Mouse (Mus musculus) brown adipose tissue, adult 24 weeks (tissue): ENCODE measurements around the gene Plekhg3. TPM values are rescaled to one million over a fixed set of nuclear protein-coding genes. Genes with fewer than 3 reads are reported as not detected.

Experiments
- H3K27ac ChIP-seq: fragments of 200-500 bp; replicated peaks from 2 replicates; pipeline ENCODE4 v1.5.1; 2012; ENCODE audit warnings: low read depth, mild to moderate bottlenecking, low read length
- H3K4me1 ChIP-seq: fragments of 200-500 bp; 2 replicates; pipeline ENCODE4 v1.6.1; 2012; ENCODE audit warnings: low read length, mixed read lengths; ENCODE audit not compliant: control insufficient read depth, insufficient read depth, insufficient read length
- H3K4me3 ChIP-seq: fragments of 200-500 bp; 2 replicates; pipeline ENCODE4 v1.5.1; 2012; ENCODE audit warnings: low read depth, mild to moderate bottlenecking, low read length, moderate library complexity; ENCODE audit not compliant: insufficient read depth
- polyA plus RNA-seq: library from polyadenylated mRNA; stranded (reverse); fragments of >200 nt; gene quantifications from 2 replicates; pipeline ENCODE4 v1.2.4, GENCODE M21; 2012; ENCODE audit not compliant: missing spikeins, insufficient read depth, insufficient read length

The Plekhg3 gene
- polyA plus RNA-seq, 1 experiment = 6.5 TPM

DNA sequence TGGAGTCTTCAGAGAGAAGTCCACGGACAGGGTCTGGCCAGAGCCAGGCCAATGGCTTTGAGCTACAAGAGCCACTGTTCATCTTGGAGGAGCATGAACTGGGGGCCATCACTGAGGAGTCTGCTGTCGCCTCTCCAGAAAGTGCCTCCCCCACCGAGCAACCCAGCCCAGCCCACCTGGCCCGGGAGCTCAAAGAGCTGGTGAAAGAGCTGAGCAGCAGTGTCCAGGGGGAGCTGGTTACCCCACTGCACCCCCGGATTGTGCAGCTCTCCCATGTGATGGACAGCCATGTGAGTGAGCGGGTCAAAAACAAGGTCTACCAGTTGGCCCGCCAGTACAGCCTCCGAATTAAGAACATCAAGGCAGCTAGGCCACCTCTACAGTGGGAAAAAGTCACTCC lies 46.1 kb downstream of the Plekhg3 start:
- Histone ChIP-seq H3K4me1 (peaks cover 8% of the 10 kb centered on the region), H3K27ac (no peak overlapping the region), H3K4me3 (no peak overlapping the region)

GRCm38 (mm10) chr12:76577858-76578257 lies 47.2 kb downstream of the Plekhg3 start:
- H3K4me3 ChIP-seq = no peak overlapping the region
- H3K27ac ChIP-seq = no peak overlapping the region
- peaks cover 16% of the 10 kb centered on the region for H3K4me1 ChIP-seq

DNA sequence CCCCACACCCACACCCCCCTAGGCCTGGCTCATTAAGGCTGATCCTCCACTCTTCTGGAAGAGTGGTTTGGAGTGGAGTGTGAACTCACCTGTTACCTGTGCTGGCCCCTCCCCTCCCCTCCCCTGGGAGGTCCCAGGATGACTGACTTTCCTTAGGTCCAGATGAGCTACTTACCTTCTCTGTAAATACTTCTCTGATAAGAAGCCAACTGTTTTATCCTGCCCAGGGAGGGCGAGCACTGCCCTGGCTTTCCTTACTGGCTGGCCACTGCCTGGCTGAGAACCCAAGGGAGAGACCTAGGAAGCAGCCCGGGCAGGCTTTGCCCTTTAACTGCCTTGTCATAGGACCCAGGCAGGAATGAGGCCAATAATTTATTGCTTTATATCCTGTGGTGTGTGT lies 47.8 kb downstream of the Plekhg3 start:
- Histone ChIP-seq H3K27ac (no peak overlapping the region), H3K4me3 (no peak overlapping the region), H3K4me1 (peaks cover 17% of the 10 kb centered on the region)

- H3K4me1 ChIP-seq = peaks cover 17% of the 10 kb centered on the region
- no peak overlapping the region for H3K4me3 ChIP-seq
- no peak overlapping the region for H3K27ac ChIP-seq
Observed at GRCm38 (mm10) chr12:76579806-76580205, 49.1 kb downstream of the Plekhg3 start.

- Histone ChIP-seq H3K27ac (no peak overlapping the region), H3K4me3 (no peak overlapping the region), H3K4me1 (peaks cover 17% of the 10 kb centered on the region)
Observed at GRCm38 (mm10) chr12:76582139-76582538, 51.4 kb downstream of the Plekhg3 start.

- H3K4me1 ChIP-seq = peaks cover 17% of the 10 kb centered on the region
- no peak overlapping the region for H3K27ac ChIP-seq
Observed at GRCm38 (mm10) chr12:76582841-76583240, 52.1 kb downstream of the Plekhg3 start.

GRCm38 (mm10) chr12:76583454-76583853 lies 52.8 kb downstream of the Plekhg3 start:
- Histone ChIP-seq H3K4me1 (peaks cover 17% of the 10 kb centered on the region), H3K27ac (no peak overlapping the region), H3K4me3 (no peak overlapping the region)

More at GRCm38 (mm10) chr12:76582841-76583240, 52.1 kb downstream of the Plekhg3 start:
- no peak overlapping the region for H3K4me3 ChIP-seq

DNA sequence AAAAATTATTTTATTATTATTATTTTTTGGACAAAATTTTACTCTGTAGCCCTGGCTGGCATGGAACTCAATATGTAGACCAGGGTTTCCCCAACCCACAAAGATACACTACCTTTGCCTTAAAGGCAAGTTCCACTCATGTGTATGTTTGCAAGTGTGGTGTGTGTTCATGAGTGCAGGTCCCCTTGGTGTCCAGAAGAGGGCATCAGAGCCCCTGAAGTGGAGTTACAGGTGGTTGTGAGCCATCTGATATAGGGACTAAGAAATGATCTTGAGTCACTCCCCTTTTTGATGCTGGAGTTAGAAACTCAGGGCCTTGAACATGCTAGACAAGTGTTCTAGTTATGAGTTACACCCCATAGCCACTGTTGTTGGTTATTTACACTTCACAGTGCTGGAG lies 54.3 kb downstream of the Plekhg3 start:
- H3K4me1 ChIP-seq = peaks cover 24% of the 10 kb centered on the region
- no peak overlapping the region for H3K4me3 ChIP-seq
- H3K27ac ChIP-seq = no peak overlapping the region

GRCm38 (mm10) chr12:76587357-76587756 lies 56.7 kb downstream of the Plekhg3 start:
- Histone ChIP-seq H3K27ac (no peak overlapping the region), H3K4me3 (no peak overlapping the region), H3K4me1 (peaks cover 24% of the 10 kb centered on the region)

- peaks cover 25% of the 10 kb centered on the region for H3K4me1 ChIP-seq
- H3K4me3 ChIP-seq = no peak overlapping the region
- H3K27ac ChIP-seq = peak overlapping the region; percentile 76
Observed at GRCm38 (mm10) chr12:76589531-76589930, 58.8 kb downstream of the Plekhg3 start.

GRCm38 (mm10) chr12:76591037-76591436 lies 60.3 kb downstream of the Plekhg3 start:
- Histone ChIP-seq H3K4me1 (peaks cover 31% of the 10 kb centered on the region), H3K27ac (peak overlapping the region; percentile 25; the same call in 1 of the 2 replicates), H3K4me3 (no peak overlapping the region)

DNA sequence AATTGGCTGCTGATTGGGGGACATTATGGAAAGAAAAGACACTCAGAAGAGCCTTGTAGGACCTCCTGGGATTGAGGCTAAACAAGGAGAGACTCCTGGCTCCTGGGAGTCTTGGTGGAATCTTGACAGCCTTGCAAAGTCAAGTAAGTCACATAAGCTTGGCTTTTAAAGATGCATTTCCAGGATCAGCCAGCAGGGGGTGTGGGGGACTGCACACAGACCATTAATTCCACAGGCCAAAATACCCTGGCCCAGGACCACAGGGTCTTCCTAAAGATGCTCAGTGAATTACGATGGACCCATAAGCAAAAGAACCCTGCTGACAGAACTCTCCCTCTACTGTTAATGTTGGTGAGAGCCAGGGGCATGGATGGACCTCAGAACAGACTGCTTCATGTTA lies 61.5 kb downstream of the Plekhg3 start:
- Histone ChIP-seq H3K4me3 (no peak overlapping the region), H3K4me1 (peaks cover 31% of the 10 kb centered on the region), H3K27ac (no peak overlapping the region)

DNA sequence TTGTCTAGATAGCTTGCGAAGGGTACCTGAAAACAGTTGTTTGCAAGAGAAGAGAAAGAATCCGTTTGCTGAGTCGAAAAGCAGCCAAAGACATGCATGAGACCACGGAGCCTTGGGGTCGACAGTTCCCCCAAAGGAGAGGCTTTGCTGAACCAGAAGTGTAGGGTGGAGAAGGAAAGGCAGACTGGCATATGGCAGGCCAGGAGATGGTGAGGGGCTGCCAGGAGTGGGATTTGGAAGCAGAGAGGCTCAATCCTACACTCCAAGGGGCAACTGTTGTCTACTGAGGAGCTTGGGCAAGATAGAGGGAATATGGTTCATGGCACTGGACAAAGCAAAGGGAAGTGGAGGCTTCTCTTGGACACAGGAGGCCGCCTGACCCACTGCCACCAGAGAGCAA lies 62.6 kb downstream of the Plekhg3 start:
- H3K4me1 ChIP-seq = peaks cover 31% of the 10 kb centered on the region
- no peak overlapping the region for H3K27ac ChIP-seq
- no peak overlapping the region for H3K4me3 ChIP-seq

DNA sequence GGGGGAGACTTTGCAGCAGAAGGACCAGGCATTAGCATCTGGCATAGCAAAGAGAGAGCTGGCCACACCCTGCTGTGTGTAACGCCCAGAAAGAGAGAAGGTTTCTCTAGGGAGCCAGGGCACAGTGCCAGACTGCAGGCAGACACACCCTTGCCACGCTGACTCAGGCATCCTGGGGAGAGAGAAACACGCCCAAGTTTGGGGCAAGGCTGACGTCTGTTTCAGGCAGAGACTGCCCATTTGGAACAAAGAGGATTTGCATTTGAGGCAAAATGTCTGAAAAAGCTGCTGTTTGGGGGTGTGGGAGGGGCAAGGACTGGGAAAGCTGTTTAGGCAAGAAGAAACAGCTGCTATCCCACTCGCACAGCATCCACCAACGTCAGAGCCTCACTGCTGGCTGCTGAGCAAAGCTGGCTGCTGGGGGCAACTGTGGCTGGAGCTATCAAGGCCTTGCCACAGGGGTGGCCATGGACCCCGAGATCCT lies 63.2 kb downstream of the Plekhg3 start:
- H3K4me3 ChIP-seq = no peak overlapping the region
- peaks cover 31% of the 10 kb centered on the region for H3K4me1 ChIP-seq
- peak overlapping the region; percentile 19 for H3K27ac ChIP-seq

DNA sequence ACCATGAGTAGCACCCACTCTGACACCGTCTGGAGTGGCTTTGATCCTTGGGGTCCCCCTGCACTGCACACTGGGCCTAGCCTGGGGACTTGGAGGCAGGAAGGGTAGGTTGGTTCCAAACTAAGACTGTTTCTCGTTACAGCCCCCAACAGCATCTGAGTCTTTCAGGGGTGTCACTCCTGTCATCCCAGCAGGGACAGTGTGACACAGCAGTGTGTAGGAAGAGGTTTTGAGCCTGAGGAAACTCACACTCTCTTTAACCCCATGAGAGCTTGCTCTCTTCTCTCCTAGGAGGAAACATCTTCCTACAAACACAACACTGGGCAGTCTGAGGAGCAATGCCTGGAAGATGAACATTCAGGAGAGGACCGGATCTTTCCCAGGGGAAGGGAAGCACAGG lies 63.9 kb downstream of the Plekhg3 start:
- H3K4me1 ChIP-seq = peaks cover 25% of the 10 kb centered on the region
- H3K4me3 ChIP-seq = no peak overlapping the region
- H3K27ac ChIP-seq = peak overlapping the region; percentile 19; the same call in 1 of the 2 replicates

GRCm38 (mm10) chr12:76595830-76596229 lies 65.1 kb downstream of the Plekhg3 start:
- H3K27ac ChIP-seq = no peak overlapping the region
- H3K4me3 ChIP-seq = no peak overlapping the region
- peaks cover 15% of the 10 kb centered on the region for H3K4me1 ChIP-seq
